Mouse (Mus musculus): ENCODE data around the gene Cnn3. TPM values are rescaled to one million over a fixed set of nuclear protein-coding genes. Genes with fewer than 3 reads are reported as not detected.

Cnn3 gene
- polyA plus RNA-seq, 1 experiment from 2014 or later, result 743 TPM

DNA sequence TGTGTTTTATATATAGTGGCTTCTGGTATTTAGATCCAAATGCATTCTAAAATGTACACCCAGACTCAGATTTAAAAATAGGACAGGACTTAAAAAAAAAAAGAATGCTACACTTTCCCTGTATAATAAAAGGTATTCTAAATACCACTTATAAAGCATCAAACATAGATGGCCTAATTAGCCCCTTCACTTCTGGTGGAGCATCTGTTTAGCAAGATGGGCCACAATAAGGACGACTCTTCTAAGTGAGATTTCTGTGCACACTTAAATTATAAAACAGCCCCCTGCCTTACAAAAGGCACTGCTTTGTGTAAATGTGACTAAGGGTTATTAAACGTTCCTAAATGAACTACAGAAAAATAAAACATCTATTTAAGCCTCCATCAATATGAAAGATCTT is 58.9 kb downstream of the Cnn3 start:
- Histone ChIP-seq H3K27ac (ENCODE audit: low read depth, low read length) (0 out of 2 replicates have a peak overlapping the region, but pooled peaks have one; percentile 17), H3K4me1 (ENCODE audit: control insufficient read depth, insufficient read depth, low read length) (peaks cover 3% of the 10 kb centered on the region; the same call in 1 of the 2 replicates), H3K4me2 (ENCODE audit: low read length) (no peak overlapping the region), H3K36me3 (ENCODE audit: control insufficient read depth, insufficient read depth, low read length) (no peaks in the 10 kb centered on the region), H3K4me3 (ENCODE audit: low read depth, low read length) (no peak overlapping the region), H3K27me3 (replicated peaks; ENCODE audit: control insufficient read depth, insufficient read depth, low read length) (no peaks in the 10 kb centered on the region), H3K9me3 (replicated peaks; ENCODE audit: control insufficient read depth, low read length) (no peaks in the 10 kb centered on the region), H3K9ac (ENCODE audit: low read length) (no peak overlapping the region)
- DNase-seq (ENCODE audit: low spot score), result peak; percentile 47
- ATAC-seq, result no peak
- WGBS, result 33% methylated on average over 2 of the region's 2 CpGs

DNA sequence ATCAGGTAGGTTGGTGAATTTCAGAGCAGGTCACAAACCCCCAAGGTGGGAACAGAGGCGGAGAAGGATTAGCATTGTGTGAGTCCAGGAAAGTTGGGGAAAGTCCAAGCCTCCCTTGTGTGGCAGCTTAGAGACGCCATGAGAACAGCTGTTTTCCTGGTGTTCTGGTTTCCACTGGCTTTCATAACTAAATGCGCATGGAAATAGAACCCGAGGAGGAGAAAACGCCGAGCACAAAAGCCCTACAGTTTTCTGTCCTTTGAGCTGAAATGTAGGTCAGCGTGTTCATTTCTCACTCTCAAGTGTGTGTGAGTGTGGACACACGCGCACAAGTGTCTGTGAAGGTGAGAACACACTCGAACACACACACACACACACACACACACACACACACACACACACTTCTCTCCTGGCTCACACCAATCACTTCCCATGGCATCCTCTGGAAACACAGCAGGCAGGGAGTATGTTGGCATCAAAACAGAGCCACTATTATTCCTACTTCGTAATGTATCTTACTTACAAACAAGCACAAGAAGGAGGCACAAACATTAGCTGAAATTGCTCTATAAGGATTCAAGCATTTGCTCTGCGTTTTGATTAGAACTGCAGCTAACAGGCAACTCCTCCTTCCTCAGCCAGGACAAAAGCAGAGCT is 63.3 kb downstream of the Cnn3 start:
- no peaks in the 10 kb centered on the region for H3K36me3 ChIP-seq (ENCODE audit: control insufficient read depth, insufficient read depth, low read length)
- H3K27me3 ChIP-seq (replicated peaks; ENCODE audit: control insufficient read depth, insufficient read depth, low read length), result no peaks in the 10 kb centered on the region
- H3K4me1 ChIP-seq (ENCODE audit: control insufficient read depth, insufficient read depth, low read length), result peaks cover 3% of the 10 kb centered on the region; the same call in 1 of the 2 replicates
- WGBS, result 35% methylated on average over 12 of the region's 12 CpGs
- no peak overlapping the region for H3K4me3 ChIP-seq (ENCODE audit: low read depth, low read length)
- H3K27ac ChIP-seq (ENCODE audit: low read depth, low read length), result no peak overlapping the region
- no peaks in the 10 kb centered on the region for H3K9me3 ChIP-seq (replicated peaks; ENCODE audit: control insufficient read depth, low read length)
- no peak overlapping the region for H3K4me2 ChIP-seq (ENCODE audit: low read length)
- no peak overlapping the region for H3K9ac ChIP-seq (ENCODE audit: low read length)
- DNase-seq (ENCODE audit: low spot score) (peak; percentile 76), ATAC-seq (peak; percentile 68)

DNA sequence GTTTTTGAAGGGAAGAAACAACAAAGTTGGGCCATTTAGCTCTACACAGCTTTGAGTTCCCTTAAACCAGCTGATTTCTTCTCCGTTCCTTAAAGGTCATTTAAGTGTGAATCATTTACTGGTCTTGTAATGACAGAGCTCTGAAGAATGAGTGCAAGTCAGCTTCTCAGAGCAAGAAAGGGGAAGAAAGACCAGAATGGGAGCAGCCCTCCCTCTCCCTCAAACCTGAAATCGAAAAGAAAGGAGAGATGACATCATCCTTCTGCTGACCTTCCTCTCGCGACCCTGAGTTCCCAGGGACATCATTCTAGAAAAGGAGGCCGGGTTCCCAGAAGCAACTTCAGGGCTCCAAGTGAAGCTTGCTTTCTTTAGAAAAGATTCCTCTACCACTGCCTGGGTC is 64.6 kb downstream of the Cnn3 start:
- Histone ChIP-seq H3K4me3 (ENCODE audit: low read depth, low read length) (no peak overlapping the region), H3K9me3 (replicated peaks; ENCODE audit: control insufficient read depth, low read length) (no peaks in the 10 kb centered on the region), H3K27me3 (replicated peaks; ENCODE audit: control insufficient read depth, insufficient read depth, low read length) (no peaks in the 10 kb centered on the region), H3K4me2 (ENCODE audit: low read length) (no peak overlapping the region), H3K27ac (ENCODE audit: low read depth, low read length) (no peak overlapping the region), H3K36me3 (ENCODE audit: control insufficient read depth, insufficient read depth, low read length) (no peaks in the 10 kb centered on the region), H3K9ac (ENCODE audit: low read length) (no peak overlapping the region), H3K4me1 (ENCODE audit: control insufficient read depth, insufficient read depth, low read length) (peaks cover 3% of the 10 kb centered on the region; the same call in 1 of the 2 replicates)
- no peak for DNase-seq (ENCODE audit: low spot score)
- no peak for ATAC-seq
- WGBS, result 22% methylated on average over 5 of the region's 5 CpGs

GRCm38 (mm10) chr3:121492026-121492425 is 65.7 kb downstream of the Cnn3 start:
- H3K27ac ChIP-seq (ENCODE audit: low read depth, low read length), result no peak overlapping the region
- 66% methylated on average over 5 of the region's 5 CpGs for WGBS
- no peak for DNase-seq (ENCODE audit: low spot score)
- H3K4me1 ChIP-seq (ENCODE audit: control insufficient read depth, insufficient read depth, low read length), result peaks cover 3% of the 10 kb centered on the region; the same call in 1 of the 2 replicates
- no peak for ATAC-seq
- no peak overlapping the region for H3K4me3 ChIP-seq (ENCODE audit: low read depth, low read length)
- no peak overlapping the region for H3K4me2 ChIP-seq (ENCODE audit: low read length)
- H3K9ac ChIP-seq (ENCODE audit: low read length), result no peak overlapping the region
- H3K27me3 ChIP-seq (replicated peaks; ENCODE audit: control insufficient read depth, insufficient read depth, low read length), result no peaks in the 10 kb centered on the region
- H3K9me3 ChIP-seq (replicated peaks; ENCODE audit: control insufficient read depth, low read length), result no peaks in the 10 kb centered on the region
- H3K36me3 ChIP-seq (ENCODE audit: control insufficient read depth, insufficient read depth, low read length), result no peaks in the 10 kb centered on the region

- Histone ChIP-seq H3K4me1 (ENCODE audit: control insufficient read depth, insufficient read depth, low read length) (no peaks in the 10 kb centered on the region; the same call in 1 of the 2 replicates), H3K36me3 (ENCODE audit: control insufficient read depth, insufficient read depth, low read length) (no peaks in the 10 kb centered on the region), H3K27ac (ENCODE audit: low read depth, low read length) (no peak overlapping the region), H3K4me2 (ENCODE audit: low read length) (no peak overlapping the region), H3K4me3 (ENCODE audit: low read depth, low read length) (no peak overlapping the region), H3K27me3 (replicated peaks; ENCODE audit: control insufficient read depth, insufficient read depth, low read length) (no peaks in the 10 kb centered on the region), H3K9ac (ENCODE audit: low read length) (no peak overlapping the region), H3K9me3 (replicated peaks; ENCODE audit: control insufficient read depth, low read length) (no peaks in the 10 kb centered on the region)
- DNase-seq (ENCODE audit: low spot score), result no peak
- 86% methylated on average over 7 of the region's 7 CpGs for WGBS
- ATAC-seq, result no peak
Observed at GRCm38 (mm10) chr3:121493997-121494421, 67.7 kb downstream of the Cnn3 start.

DNA sequence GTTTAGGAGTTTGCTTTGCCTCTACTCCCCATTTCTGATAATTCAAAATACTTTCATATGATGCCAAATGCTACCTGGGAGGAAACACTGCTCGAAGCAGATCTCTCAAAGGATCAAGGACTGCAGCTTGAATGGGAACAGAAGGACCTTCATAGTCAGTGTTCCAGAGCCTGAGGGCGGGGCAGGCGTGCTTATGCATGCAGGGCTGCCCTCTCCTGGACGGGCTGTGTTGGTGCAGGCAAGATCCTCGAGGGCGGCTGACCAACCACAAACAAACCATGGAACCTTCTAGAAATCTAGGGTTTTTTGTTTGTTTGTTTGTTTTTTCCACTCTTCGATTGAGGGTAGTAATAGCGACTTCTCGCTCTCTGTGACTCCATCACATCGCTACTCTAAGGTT is 73.9 kb downstream of the Cnn3 start:
- Histone ChIP-seq H3K4me2 (ENCODE audit: low read length) (no peak overlapping the region), H3K27me3 (replicated peaks; ENCODE audit: control insufficient read depth, insufficient read depth, low read length) (no peaks in the 10 kb centered on the region), H3K4me3 (ENCODE audit: low read depth, low read length) (no peak overlapping the region), H3K36me3 (ENCODE audit: control insufficient read depth, insufficient read depth, low read length) (no peaks in the 10 kb centered on the region), H3K9me3 (replicated peaks; ENCODE audit: control insufficient read depth, low read length) (no peaks in the 10 kb centered on the region), H3K4me1 (ENCODE audit: control insufficient read depth, insufficient read depth, low read length) (no peaks in the 10 kb centered on the region), H3K9ac (ENCODE audit: low read length) (no peak overlapping the region), H3K27ac (ENCODE audit: low read depth, low read length) (no peak overlapping the region)
- ATAC-seq, result peak; percentile 32; the same call in 1 of the 2 replicates
- WGBS, result 63% methylated on average over 10 of the region's 10 CpGs
- peak; percentile 77 for DNase-seq (ENCODE audit: low spot score)

DNA sequence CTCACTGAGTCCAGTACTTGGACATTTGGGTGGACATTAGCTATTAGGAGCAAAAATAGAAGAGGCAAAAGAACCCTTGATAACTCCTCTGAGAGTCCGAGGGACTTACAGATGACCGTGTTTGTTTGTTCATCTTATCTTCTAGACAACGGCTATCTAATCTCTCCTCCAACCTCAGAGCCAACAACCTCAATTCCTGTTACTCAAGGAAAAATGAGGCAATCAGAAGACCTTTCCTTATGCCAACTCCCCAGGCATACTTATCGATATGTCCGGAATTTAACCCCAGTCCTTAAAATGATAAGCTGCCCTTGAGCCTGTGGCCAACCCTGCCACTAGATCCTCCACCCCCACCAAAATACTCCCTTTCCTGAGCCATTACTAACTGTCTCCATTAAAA is 74.4 kb downstream of the Cnn3 start:
- H3K27ac ChIP-seq (ENCODE audit: low read depth, low read length), result no peak overlapping the region
- H3K36me3 ChIP-seq (ENCODE audit: control insufficient read depth, insufficient read depth, low read length), result no peaks in the 10 kb centered on the region
- H3K4me1 ChIP-seq (ENCODE audit: control insufficient read depth, insufficient read depth, low read length), result no peaks in the 10 kb centered on the region
- no peak for DNase-seq (ENCODE audit: low spot score)
- no peak overlapping the region for H3K9ac ChIP-seq (ENCODE audit: low read length)
- ATAC-seq, result no peak
- H3K27me3 ChIP-seq (replicated peaks; ENCODE audit: control insufficient read depth, insufficient read depth, low read length), result no peaks in the 10 kb centered on the region
- H3K4me2 ChIP-seq (ENCODE audit: low read length), result no peak overlapping the region
- 97% methylated on average over 5 of the region's 5 CpGs for WGBS
- H3K4me3 ChIP-seq (ENCODE audit: low read depth, low read length), result no peak overlapping the region
- H3K9me3 ChIP-seq (replicated peaks; ENCODE audit: control insufficient read depth, low read length), result no peaks in the 10 kb centered on the region

GRCm38 (mm10) chr3:121504927-121505487 is 78.7 kb downstream of the Cnn3 start:
- peak; percentile 61 for ATAC-seq
- peak; percentile 52 for DNase-seq (ENCODE audit: low spot score)
- Histone ChIP-seq H3K4me2 (ENCODE audit: low read length) (no peak overlapping the region), H3K4me1 (ENCODE audit: control insufficient read depth, insufficient read depth, low read length) (no peaks in the 10 kb centered on the region), H3K9me3 (replicated peaks; ENCODE audit: control insufficient read depth, low read length) (no peaks in the 10 kb centered on the region), H3K27me3 (replicated peaks; ENCODE audit: control insufficient read depth, insufficient read depth, low read length) (no peaks in the 10 kb centered on the region), H3K27ac (ENCODE audit: low read depth, low read length) (no peak overlapping the region; the same call in 1 of the 2 replicates), H3K9ac (ENCODE audit: low read length) (no peak overlapping the region), H3K4me3 (ENCODE audit: low read depth, low read length) (no peak overlapping the region), H3K36me3 (ENCODE audit: control insufficient read depth, insufficient read depth, low read length) (no peaks in the 10 kb centered on the region)
- WGBS, result 72% methylated on average over 8 of the region's 8 CpGs

- Histone ChIP-seq H3K27me3 (replicated peaks; ENCODE audit: control insufficient read depth, insufficient read depth, low read length) (no peaks in the 10 kb centered on the region), H3K36me3 (ENCODE audit: control insufficient read depth, insufficient read depth, low read length) (no peaks in the 10 kb centered on the region), H3K4me2 (ENCODE audit: low read length) (no peak overlapping the region), H3K27ac (ENCODE audit: low read depth, low read length) (no peak overlapping the region), H3K9ac (ENCODE audit: low read length) (no peak overlapping the region), H3K4me1 (ENCODE audit: control insufficient read depth, insufficient read depth, low read length) (no peaks in the 10 kb centered on the region), H3K9me3 (replicated peaks; ENCODE audit: control insufficient read depth, low read length) (no peaks in the 10 kb centered on the region), H3K4me3 (ENCODE audit: low read depth, low read length) (no peak overlapping the region)
- ATAC-seq (no peak), DNase-seq (ENCODE audit: low spot score) (no peak)
- 87% methylated on average over 8 of the region's 8 CpGs for WGBS
Observed at GRCm38 (mm10) chr3:121506175-121506574, 79.9 kb downstream of the Cnn3 start.

Measured in forebrain, embryonic 14.5 days (tissue).